Mouse (Mus musculus) hindbrain, embryonic 12.5 days (tissue): ENCODE measurements around the gene Nbea. TPM values are rescaled to one million over a fixed set of nuclear protein-coding genes. Genes with fewer than 3 reads are reported as not detected.

Experiments used
- ATAC-seq: fragments of 200-750 bp; cut with Nextera tagmentation; 2 replicates; pipeline ENCODE4 v1.8.0; 2017; ENCODE audit warnings: moderate TSS enrichment; ENCODE audit not compliant: low FRiP score
- H3K27ac ChIP-seq: fragments of 300-500 bp; sonication (generic); 2 replicates; pipeline ENCODE4 v1.5.1; 2016; ENCODE audit warnings: mild to moderate bottlenecking
- H3K27me3 ChIP-seq: fragments of 300-500 bp; sonication (generic); 2 replicates; pipeline ENCODE4 v1.6.1; 2016; ENCODE audit warnings: mild to moderate bottlenecking
- H3K36me3 ChIP-seq: fragments of 300-500 bp; sonication (generic); 2 replicates; pipeline ENCODE4 v1.6.1; 2016; ENCODE audit warnings: mild to moderate bottlenecking
- H3K4me1 ChIP-seq: fragments of 300-500 bp; sonication (generic); 2 replicates; pipeline ENCODE4 v1.6.1; 2016
- H3K4me2 ChIP-seq: fragments of 300-500 bp; sonication (generic); replicated peaks from 2 replicates; pipeline ENCODE4 v1.6.1; 2016; ENCODE audit warnings: mild to moderate bottlenecking
- H3K4me3 ChIP-seq: fragments of 300-500 bp; sonication (generic); 2 replicates; pipeline ENCODE4 v1.5.1; 2016; ENCODE audit warnings: mild to moderate bottlenecking
- H3K9ac ChIP-seq: fragments of 300-500 bp; sonication (generic); 2 replicates; pipeline ENCODE4 v1.6.1; 2016; ENCODE audit warnings: mild to moderate bottlenecking, moderate library complexity
- H3K9me3 ChIP-seq: fragments of 300-500 bp; sonication (generic); replicated peaks from 2 replicates; pipeline ENCODE4 v1.6.1; 2016; ENCODE audit warnings: mild to moderate bottlenecking
- WGBS: fragments of 180-500 bp; shearing (Covaris S2); methylation state at CpG from one replicate; pipeline ENCODE4 v1.1.7; 2016; 5-methylcytosine and 5-hydroxymethylcytosine counted together
- polyA plus RNA-seq: library from polyadenylated mRNA; unstranded; fragments of >200 nt; fragmentation: Nextera tagmentation; extraction: Ambion mirVana; gene quantifications from 2 replicates; pipeline ENCODE4 v1.2.1, GENCODE M21; 2016

Nbea gene
- polyA plus RNA-seq, 1 experiment from 2014 or later = 32.7 TPM

DNA sequence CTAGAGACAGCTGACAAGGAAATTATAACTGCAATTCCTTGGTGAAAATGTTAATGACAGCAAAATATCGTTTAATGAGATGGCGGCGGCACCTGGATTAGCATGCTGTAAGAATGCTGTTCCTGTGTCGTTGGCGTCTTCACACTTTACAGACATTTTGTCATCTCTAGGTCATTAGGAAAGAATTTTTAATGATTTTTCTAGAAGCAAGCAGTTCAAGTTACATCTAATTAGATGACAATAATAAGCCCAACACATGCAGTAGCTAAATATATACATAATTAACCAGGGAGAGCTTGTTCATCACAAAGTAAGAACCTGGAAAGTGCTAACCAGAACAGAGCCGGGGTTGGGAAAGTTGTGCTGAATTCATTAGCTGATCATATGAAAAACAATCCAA lies 469.2 kb downstream of the Nbea start:
- Histone ChIP-seq H3K27ac (no peak overlapping the region), H3K9ac (no peak overlapping the region), H3K4me1 (no peaks in the 10 kb centered on the region), H3K27me3 (no peaks in the 10 kb centered on the region), H3K4me2 (no peak overlapping the region), H3K36me3 (peaks cover 17% of the 10 kb centered on the region), H3K4me3 (no peak overlapping the region), H3K9me3 (no peaks in the 10 kb centered on the region)
- 78% methylated on average over 6 of the region's 6 CpGs for WGBS
- no peak for ATAC-seq

DNA sequence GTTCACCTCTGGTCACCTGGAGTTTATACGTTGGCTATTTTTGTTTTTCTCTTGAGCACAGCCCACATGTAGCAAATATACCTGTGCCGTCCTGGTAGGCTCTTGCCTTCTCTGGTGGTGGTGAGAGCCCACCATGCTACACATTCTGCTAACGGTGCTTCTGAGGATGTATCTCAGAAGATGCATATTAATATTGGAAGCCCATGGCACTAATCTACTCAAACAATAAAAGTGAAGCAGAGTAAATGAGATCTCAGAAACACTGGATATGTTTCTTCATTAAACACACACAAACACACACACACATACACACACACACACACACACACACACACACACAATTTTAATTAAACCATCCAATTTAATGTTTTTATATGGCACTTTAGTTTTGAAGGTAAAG lies 469.6 kb downstream of the Nbea start:
- no peak for ATAC-seq
- WGBS = 79% methylated on average over 3 of the region's 3 CpGs

DNA sequence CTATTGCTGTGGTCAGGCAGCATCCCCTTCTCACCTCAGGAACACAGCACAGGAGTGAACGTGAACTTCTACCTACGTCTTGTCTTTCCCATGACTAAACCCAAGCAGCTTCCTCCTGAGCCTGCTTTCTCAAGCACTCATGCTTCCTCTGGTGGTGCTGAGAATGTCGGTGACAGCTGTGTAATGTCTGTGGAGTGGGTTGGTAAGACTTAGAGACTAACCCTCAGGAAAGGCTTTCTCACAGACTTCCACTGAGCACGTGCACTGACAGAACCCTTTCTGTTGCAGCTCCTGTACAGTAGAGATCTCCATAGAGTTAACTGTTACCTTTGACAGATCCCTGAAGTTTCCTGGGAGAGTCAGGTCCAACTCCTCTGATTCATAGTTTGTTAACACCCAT lies 473.2 kb downstream of the Nbea start:
- H3K9ac ChIP-seq = no peak overlapping the region
- no peak overlapping the region for H3K27ac ChIP-seq
- no peak overlapping the region for H3K4me3 ChIP-seq
- H3K9me3 ChIP-seq = no peaks in the 10 kb centered on the region
- ATAC-seq = no peak
- 87% methylated on average over 4 of the region's 4 CpGs for WGBS
- no peaks in the 10 kb centered on the region for H3K27me3 ChIP-seq
- peaks cover 13% of the 10 kb centered on the region for H3K36me3 ChIP-seq
- no peaks in the 10 kb centered on the region for H3K4me1 ChIP-seq
- no peak overlapping the region for H3K4me2 ChIP-seq

More for the DNA sequence above, 469.6 kb downstream of the Nbea start:
- Histone ChIP-seq H3K9ac (no peak overlapping the region), H3K4me2 (no peak overlapping the region), H3K27me3 (no peaks in the 10 kb centered on the region), H3K27ac (0 out of 2 replicates have a peak overlapping the region, but pooled peaks have one; percentile 13), H3K36me3 (peaks cover 18% of the 10 kb centered on the region), H3K4me3 (no peak overlapping the region), H3K9me3 (no peaks in the 10 kb centered on the region), H3K4me1 (no peaks in the 10 kb centered on the region)

DNA sequence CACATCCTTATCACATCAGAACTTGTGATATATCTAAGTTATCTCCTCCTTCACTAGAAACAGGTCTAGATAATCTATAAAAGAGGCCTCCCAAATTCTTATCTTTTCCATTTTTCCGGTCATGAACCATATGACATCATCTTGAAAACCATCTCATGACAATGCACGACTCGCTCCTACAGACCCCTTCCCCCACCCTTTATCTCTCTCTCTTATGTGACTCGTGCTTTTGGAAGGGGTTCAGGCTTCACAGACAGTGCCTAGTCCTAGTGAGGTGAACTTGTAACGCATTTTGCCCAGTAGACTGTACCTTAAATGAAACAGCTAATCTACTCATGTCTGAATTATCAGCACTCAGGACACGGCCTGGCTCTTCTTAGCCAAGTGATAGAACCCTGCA lies 481.9 kb downstream of the Nbea start:
- 87% methylated on average over 6 of the region's 6 CpGs for whole genome bisulfite sequencing
- H3K27ac ChIP-seq = no peak overlapping the region
- no peaks in the 10 kb centered on the region for H3K27me3 ChIP-seq
- H3K4me1 ChIP-seq = no peaks in the 10 kb centered on the region
- H3K4me3 ChIP-seq = no peak overlapping the region
- no peak overlapping the region for H3K4me2 ChIP-seq
- no peak overlapping the region for H3K9ac ChIP-seq
- no peaks in the 10 kb centered on the region for H3K9me3 ChIP-seq
- H3K36me3 ChIP-seq = no peaks in the 10 kb centered on the region
- ATAC-seq = no peak

DNA sequence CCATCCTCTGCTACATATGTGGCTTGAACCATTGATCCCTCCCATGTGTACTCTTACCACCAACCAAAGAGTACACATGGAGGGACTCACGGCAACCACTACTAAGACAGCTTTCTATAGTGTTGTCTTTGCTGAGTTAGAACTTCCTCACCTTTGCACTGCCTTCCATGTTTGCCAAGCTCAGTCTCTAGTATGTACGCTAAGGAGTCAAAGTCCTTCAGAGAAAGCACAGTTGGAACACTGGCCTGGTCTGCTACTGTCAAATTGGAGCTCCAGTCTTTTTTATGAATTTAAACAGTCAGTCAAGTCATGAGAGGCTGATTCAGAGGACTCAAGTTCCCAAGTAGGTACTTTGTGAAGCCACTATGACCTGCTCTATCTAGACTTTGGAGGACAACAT lies 486.3 kb downstream of the Nbea start:
- Histone ChIP-seq H3K27ac (no peak overlapping the region), H3K36me3 (0 out of 2 replicates have a peak, but pooled peaks cover 3% of the 10 kb centered on the region), H3K9me3 (no peaks in the 10 kb centered on the region), H3K4me2 (no peak overlapping the region), H3K9ac (no peak overlapping the region), H3K4me1 (no peaks in the 10 kb centered on the region), H3K4me3 (no peak overlapping the region), H3K27me3 (no peaks in the 10 kb centered on the region)
- WGBS = 92% methylated on average over 2 of the region's 2 CpGs
- no peak for ATAC-seq

DNA sequence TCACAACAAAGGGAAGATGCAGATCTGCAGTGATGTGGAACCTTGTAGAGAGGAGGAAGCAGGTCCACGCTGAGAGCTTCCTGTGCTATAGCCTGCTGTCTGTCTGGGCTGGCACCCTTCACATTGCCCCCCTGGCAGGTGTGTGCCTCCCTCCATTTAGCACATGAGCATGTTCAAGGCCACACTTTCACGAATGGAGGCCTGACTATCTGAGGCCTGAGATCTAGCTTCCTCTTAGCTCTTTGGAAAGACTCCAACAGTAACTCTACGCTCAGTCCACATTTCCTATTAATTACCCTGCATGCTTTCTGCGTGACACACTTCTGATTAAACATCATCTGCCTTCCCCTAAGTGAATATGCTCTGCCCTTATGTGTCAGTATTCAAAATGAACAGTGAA lies 490.4 kb downstream of the Nbea start:
- H3K27me3 ChIP-seq = no peaks in the 10 kb centered on the region
- WGBS = 61% methylated on average over 4 of the region's 4 CpGs
- H3K4me3 ChIP-seq = no peak overlapping the region
- no peak overlapping the region for H3K27ac ChIP-seq
- no peak for ATAC-seq
- H3K4me1 ChIP-seq = peaks cover 3% of the 10 kb centered on the region
- H3K9ac ChIP-seq = no peak overlapping the region
- no peak overlapping the region for H3K4me2 ChIP-seq
- 0 out of 2 replicates have a peak, but pooled peaks cover 3% of the 10 kb centered on the region for H3K36me3 ChIP-seq
- H3K9me3 ChIP-seq = no peaks in the 10 kb centered on the region

DNA sequence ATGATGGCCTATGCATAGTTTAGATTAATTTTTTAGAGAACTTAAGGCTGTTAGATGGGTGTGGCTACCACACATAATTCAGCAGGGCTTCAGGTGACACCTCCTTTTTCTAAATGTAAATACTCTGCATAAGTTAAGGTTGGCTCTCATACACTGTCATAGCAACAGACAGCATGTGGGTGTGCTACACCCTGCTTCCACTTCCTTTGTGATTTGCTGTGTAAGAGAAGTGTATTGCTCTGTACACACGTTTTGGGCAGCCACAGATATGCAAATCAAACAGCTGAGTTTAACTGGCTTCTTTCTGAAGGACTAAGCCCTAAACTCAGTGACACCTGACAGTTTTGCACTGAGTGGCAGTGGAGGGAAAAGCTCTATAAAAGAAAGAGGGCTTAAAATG lies 495.4 kb downstream of the Nbea start:
- WGBS = 31% methylated on average over 1 of the region's 1 CpGs
- no peak overlapping the region for H3K9ac ChIP-seq
- no peak overlapping the region for H3K4me2 ChIP-seq
- H3K27me3 ChIP-seq = no peaks in the 10 kb centered on the region
- H3K27ac ChIP-seq = 0 out of 2 replicates have a peak overlapping the region, but pooled peaks have one; percentile 23
- peaks cover 30% of the 10 kb centered on the region for H3K4me1 ChIP-seq
- no peaks in the 10 kb centered on the region for H3K36me3 ChIP-seq
- no peaks in the 10 kb centered on the region for H3K9me3 ChIP-seq
- ATAC-seq = 0 out of 2 replicates have a peak, but pooled peaks have one; percentile 18
- no peak overlapping the region for H3K4me3 ChIP-seq

DNA sequence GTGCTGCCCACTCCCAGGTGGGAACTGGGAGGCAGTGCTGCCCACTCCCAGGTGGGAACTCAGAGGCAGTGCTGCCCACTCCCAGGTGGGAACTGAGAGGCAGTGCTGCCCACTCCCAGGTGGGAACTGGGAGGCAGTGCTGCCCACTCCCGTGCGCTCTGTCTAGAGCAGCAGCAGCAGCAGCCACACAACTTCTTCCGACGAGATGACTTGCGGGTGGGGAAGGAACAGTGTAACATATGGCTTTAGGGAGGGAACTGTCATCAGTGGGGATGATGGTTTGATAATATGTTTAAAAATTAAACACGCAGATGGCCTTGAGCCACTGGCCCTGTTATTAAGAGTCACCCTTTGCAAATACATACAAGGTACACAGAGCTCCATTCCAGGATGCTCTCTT lies 496.5 kb downstream of the Nbea start:
- H3K27ac ChIP-seq = peak overlapping the region; percentile 57

DNA sequence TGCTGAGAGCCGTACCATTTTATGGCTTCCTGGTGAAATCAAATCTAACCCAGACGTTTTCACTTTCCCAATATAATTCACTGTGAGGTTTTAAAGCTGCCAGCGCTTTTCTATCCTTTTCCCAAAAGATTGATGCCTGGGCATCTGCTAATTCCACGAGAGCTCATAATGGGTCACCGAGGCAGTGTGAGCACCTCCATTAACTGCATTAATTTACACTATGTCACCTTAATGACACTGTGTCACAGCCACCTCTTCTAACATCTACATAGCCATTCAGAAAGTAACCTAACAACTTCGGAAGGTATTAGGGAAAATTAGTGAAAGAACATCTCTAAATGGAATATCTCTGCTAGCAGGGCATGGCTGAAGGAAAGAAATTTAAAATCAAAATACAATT lies 497.9 kb downstream of the Nbea start:
- Histone ChIP-seq H3K27ac (peak overlapping the region; percentile 72; the same call in 1 of the 2 replicates), H3K27me3 (no peaks in the 10 kb centered on the region), H3K9me3 (no peaks in the 10 kb centered on the region), H3K4me1 (peaks cover 30% of the 10 kb centered on the region), H3K4me2 (no peak overlapping the region), H3K9ac (no peak overlapping the region), H3K4me3 (no peak overlapping the region), H3K36me3 (no peaks in the 10 kb centered on the region)
- no peak for ATAC-seq
- WGBS = 41% methylated on average over 6 of the region's 6 CpGs

More for the DNA sequence above, 496.5 kb downstream of the Nbea start:
- ATAC-seq = no peak
- Histone ChIP-seq H3K4me3 (no peak overlapping the region), H3K9ac (no peak overlapping the region), H3K36me3 (no peaks in the 10 kb centered on the region), H3K4me1 (peaks cover 30% of the 10 kb centered on the region), H3K4me2 (no peak overlapping the region), H3K27me3 (no peaks in the 10 kb centered on the region), H3K9me3 (no peaks in the 10 kb centered on the region)
- 83% methylated on average over 6 of the region's 6 CpGs for WGBS

DNA sequence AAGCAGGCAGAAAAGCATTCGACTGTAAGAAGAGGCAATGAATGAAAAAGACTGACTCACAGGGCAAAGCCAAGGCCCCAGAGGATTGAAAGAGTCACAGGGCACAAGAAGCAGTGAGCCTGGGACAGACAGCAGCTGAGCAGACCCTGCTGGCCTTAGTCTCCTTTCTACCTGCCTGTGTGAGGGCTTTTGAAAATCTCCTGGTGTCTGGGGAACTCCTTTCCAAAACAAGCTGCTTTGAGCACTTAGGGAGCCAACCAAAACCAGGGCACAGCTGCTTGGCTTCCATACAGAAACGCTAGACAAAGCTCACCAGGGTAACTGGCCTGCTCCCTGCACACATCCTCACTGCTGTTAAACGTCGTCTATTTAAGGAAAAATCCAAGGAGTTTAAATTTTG lies 498.6 kb downstream of the Nbea start:
- peaks cover 30% of the 10 kb centered on the region for H3K4me1 ChIP-seq
- no peaks in the 10 kb centered on the region for H3K9me3 ChIP-seq
- peak overlapping the region; percentile 72 for H3K27ac ChIP-seq
- H3K4me2 ChIP-seq = no peak overlapping the region
- no peak overlapping the region for H3K4me3 ChIP-seq
- ATAC-seq = no peak; the same call in 1 of the 2 replicates
- H3K27me3 ChIP-seq = no peaks in the 10 kb centered on the region
- WGBS = 25% methylated on average over 4 of the region's 4 CpGs
- H3K36me3 ChIP-seq = no peaks in the 10 kb centered on the region
- H3K9ac ChIP-seq = no peak overlapping the region

DNA sequence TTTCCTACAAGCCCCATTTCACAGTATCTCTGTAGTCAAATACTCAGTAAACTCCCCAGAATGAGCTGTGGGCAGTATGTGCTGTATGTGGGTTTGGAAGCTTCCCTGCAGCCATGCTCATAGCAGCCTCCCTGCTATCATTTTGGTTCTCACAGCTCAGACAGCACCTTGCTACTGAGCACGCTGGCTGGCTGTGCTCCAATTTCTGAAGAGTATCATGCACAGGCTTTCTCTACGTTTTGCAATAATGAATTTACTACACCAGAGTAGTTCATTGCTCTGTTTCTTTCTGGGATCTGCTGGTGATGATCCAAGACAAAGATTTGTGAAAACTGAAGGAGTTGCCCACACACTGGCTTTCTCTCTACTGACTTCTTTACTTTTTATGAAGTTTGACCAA lies 505.8 kb downstream of the Nbea start:
- Histone ChIP-seq H3K4me2 (no peak overlapping the region), H3K4me3 (no peak overlapping the region), H3K9me3 (no peaks in the 10 kb centered on the region), H3K27ac (no peak overlapping the region), H3K4me1 (no peaks in the 10 kb centered on the region), H3K27me3 (no peaks in the 10 kb centered on the region), H3K9ac (no peak overlapping the region), H3K36me3 (no peaks in the 10 kb centered on the region)
- no peak for ATAC-seq
- 79% methylated on average over 2 of the region's 2 CpGs for WGBS

DNA sequence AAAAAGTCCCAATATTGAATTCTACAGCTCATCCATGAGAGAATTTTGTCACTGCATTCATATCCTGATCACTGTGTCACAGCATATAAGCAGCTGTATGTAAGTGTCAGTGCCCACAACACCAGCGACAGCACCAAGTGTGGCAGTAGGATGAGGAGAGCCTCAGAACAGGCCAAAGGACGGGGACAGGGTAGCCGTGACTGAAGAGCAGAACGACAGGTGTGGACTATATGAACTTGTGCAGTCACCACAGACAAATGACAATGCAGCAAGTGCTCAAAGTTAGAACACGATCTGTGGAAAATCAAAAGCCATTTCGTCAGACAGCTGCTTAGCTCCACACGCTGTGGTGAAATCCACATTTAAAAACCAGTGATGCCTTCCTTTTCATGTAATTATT lies 509.3 kb downstream of the Nbea start:
- H3K27ac ChIP-seq = no peak overlapping the region
- 90% methylated on average over 7 of the region's 7 CpGs for WGBS
- no peak overlapping the region for H3K4me3 ChIP-seq
- no peaks in the 10 kb centered on the region for H3K9me3 ChIP-seq
- H3K27me3 ChIP-seq = no peaks in the 10 kb centered on the region
- H3K36me3 ChIP-seq = no peaks in the 10 kb centered on the region
- H3K9ac ChIP-seq = no peak overlapping the region
- no peak overlapping the region for H3K4me2 ChIP-seq
- peaks cover 7% of the 10 kb centered on the region; the same call in 1 of the 2 replicates for H3K4me1 ChIP-seq
- no peak for ATAC-seq

DNA sequence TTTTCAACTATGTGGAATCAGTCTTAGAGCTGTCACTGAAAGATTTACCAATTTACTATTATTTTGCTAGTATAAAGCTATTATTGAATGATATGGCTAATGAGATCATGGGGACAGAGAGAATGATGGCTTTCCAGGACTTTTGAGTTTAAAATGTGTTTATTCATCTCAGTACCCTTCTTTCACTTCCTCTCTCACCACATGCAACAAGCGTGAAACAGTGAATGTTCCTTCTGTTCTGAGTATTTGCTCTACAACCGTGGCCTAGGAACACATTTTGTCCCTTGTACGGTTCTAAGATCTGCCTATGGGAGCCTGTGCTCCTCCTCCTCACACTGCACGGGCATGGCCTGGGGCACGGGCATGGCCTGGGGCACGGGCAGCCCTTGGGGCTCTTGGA lies 516.5 kb downstream of the Nbea start:
- H3K9me3 ChIP-seq = no peaks in the 10 kb centered on the region
- no peaks in the 10 kb centered on the region for H3K36me3 ChIP-seq
- H3K4me3 ChIP-seq = no peak overlapping the region
- ATAC-seq = no peak
- H3K4me2 ChIP-seq = no peak overlapping the region
- H3K4me1 ChIP-seq = peaks cover 12% of the 10 kb centered on the region
- 72% methylated on average over 6 of the region's 6 CpGs for WGBS
- no peak overlapping the region for H3K27ac ChIP-seq
- H3K27me3 ChIP-seq = no peaks in the 10 kb centered on the region
- H3K9ac ChIP-seq = no peak overlapping the region
